Mouse (Mus musculus) ES-Bruce4 (cell line): ENCODE results near the gene Cdkl2.

Experiments used
- CTCF ChIP-seq: IDR thresholded peaks from one replicate; pipeline ENCODE4 v1.8.1; 2011; ENCODE audit warnings: low read depth, low read length
- EP300 ChIP-seq: IDR thresholded peaks from 2 replicates; pipeline ENCODE4 v1.6.1; 2011; ENCODE audit warnings: low read depth, low read length; ENCODE audit not compliant: insufficient read depth
- POLR2A ChIP-seq: IDR thresholded peaks from one replicate; pipeline ENCODE4 v1.8.1; 2011; ENCODE audit warnings: low read length; ENCODE audit not compliant: insufficient read depth

- TF ChIP-seq CTCF (no peak), POLR2A (no peak), EP300 (no peak)
Measured at GRCm38 (mm10) chr5:91989261-91989660, 54.4 kb downstream of the Cdkl2 start.
